Mouse (Mus musculus) cerebellum, adult 2 months (tissue): ENCODE data around the gene Grid1.

Experiments
- CTCF ChIP-seq: fragments of 200-500 bp; IDR thresholded peaks from 2 replicates; pipeline ENCODE4 v1.5.1; 2011; ENCODE audit warnings: low read depth, mild to moderate bottlenecking, control low read depth, low read length, moderate library complexity, borderline replicate concordance; ENCODE audit not compliant: insufficient read depth
- POLR2A ChIP-seq: fragments of 200-500 bp; IDR thresholded peaks from 2 replicates; pipeline ENCODE4 v1.6.1; 2011; ENCODE audit warnings: low read length, control low read depth, borderline replicate concordance; ENCODE audit not compliant: insufficient read depth

DNA sequence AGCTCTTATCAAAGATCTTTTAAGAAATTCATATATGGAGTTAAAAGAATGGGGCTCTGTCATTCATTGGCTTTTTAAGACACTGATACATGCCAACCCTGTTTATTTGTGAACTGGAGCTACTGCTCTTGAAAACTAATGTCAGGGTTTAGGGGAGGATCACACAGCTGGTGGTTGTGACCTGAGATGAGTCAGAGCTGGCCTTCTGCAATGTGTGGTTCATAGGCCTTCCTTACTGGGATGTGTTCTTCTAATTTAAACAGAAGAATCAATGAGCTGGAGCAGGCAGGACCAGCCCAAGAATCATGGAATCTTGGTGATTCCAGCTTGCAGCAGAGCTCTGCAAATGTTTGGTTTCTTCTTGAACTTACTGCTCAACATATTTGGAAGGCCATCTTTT, 359.2 kb downstream of the Grid1 start:
- no peak for TF ChIP-seq CTCF
- no peak for TF ChIP-seq POLR2A
